Mouse (Mus musculus): ENCODE results near the gene Ociad2.
A peak's percentile ranks its signal among the peaks of the same experiment; 100 is the strongest.
"Not testable (repeated sequence)": the region's sequence is repeated elsewhere in the genome, so short reads cannot be mapped to it uniquely, and the experiment has no call there.

The Ociad2 gene

DNA sequence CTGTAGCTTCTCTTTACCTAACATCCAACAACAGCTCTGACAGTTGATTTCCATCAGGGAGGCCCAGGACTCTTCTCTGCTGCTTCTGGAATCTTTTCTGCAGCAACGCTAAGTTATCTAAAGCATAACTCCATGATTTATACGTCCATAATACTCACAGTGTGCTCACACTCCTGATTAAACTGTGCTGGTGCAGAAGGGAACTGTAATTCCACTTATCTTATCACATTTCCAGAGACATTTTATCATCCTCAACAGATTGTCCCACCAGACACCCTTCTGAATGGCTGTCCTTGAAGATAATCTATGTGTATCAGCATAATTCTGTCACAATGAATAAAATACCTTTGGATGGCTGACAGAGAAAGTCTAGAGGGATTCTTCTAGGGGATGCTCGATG is 13.2 kb upstream of the Ociad2 start:
- DNase-seq (ENCODE audit: extremely low read depth, low read depth, low spot score), result no peak

DNA sequence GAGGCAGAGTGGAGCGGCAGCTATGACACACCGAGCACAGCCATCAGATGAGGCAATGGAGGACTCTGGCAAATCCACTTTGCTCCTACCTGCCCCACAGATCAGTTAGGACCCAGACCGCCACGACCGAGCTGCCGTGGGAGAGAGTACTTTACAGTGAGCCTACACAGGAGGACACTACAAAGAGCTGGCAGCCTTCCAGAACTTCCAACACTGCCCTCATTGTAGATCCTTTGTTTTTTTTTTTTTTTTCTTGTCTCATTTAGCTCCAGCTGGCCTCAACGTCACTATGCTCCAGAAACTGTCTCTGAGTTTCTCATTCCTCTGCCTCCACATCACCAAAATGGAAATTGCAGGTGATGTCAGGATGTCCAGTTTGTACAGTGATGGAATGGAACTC is 12.7 kb upstream of the Ociad2 start:
- no peak for DNase-seq (ENCODE audit: extremely low read depth, low read depth, low spot score)

DNA sequence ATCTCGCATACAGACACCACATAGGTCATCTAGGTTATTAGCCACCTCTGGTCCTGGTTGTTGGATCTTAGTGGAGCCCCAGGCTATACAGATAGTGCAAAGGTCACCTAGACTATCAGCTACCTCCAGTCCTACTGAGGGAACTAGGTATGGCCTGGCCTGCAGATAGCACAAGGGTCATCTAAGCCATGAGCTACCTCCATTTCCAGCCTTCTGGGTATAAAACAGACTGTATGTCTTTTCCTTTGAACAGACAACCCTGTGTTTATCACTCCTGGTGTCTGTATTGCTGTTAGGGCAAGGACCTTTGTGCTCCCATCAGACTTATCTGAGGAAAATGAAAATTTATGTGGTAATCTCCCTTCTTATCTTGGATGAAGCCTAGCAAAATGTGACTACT is 11.0 kb upstream of the Ociad2 start:
- DNase-seq (ENCODE audit: extremely low read depth, low read depth, low spot score), result no peak

DNA sequence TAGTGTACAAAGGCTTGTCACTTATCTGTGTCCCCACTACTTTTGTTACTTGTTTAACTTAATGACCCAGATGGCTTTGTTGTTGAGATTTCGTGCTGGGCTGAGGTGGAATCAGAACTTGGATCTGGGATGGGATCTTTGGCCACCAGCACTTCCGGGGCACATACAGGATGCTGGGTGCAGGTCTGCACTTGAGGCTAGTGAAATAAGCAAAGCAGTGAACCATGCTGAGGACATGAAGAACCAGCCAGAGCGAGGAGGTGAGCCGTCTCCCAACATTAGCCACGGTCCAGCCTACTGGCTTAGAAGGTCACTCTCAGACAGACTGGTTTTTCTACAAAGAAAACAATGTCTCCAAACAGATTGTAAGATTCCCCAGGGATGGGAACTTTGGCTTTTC is 8.7 kb upstream of the Ociad2 start:
- DNase-seq (ENCODE audit: extremely low read depth, low read depth, low spot score), result no peak

DNA sequence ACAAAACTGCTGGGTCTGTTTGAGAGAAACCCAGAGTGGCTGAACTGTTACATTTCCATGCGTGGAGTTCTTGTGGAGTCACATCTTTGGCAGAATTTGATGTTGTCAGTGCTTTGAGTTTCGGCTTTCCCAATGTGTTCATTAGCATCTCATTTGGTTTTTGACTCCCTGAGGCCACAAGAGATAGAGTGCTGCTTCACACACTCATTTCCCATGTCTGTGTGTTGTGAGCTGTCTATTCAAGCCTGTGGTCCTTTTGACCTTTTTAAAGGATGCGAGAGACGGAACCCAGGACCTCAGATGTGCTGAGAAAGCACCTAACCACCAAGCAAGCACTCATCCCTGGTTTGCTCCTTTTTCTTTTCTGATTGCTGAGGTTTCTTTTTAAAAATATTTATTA is 4.4 kb upstream of the Ociad2 start:
- DNase-seq (ENCODE audit: extremely low read depth, low read depth, low spot score), result no peak

DNA sequence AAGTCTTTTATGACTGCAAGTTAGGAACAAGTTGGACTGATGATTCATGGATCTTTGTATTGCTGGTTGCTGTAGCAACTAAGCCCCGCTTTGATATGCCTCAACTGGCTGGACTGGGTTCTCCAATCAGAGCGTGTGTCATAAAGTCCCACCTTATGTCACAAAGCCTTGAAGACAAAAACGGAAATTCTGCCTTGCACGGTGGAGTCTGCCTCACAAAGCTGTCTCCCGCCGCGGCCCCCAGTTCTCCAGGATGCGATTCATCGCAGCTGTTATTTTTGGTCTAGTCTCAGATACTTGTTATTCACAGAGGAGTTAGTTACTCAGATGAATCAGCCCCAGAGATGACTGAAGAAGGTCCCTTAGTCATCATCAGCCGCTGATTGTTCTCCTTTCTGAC is 3.5 kb upstream of the Ociad2 start:
- no peak for DNase-seq (ENCODE audit: extremely low read depth, low read depth, low spot score)

DNA sequence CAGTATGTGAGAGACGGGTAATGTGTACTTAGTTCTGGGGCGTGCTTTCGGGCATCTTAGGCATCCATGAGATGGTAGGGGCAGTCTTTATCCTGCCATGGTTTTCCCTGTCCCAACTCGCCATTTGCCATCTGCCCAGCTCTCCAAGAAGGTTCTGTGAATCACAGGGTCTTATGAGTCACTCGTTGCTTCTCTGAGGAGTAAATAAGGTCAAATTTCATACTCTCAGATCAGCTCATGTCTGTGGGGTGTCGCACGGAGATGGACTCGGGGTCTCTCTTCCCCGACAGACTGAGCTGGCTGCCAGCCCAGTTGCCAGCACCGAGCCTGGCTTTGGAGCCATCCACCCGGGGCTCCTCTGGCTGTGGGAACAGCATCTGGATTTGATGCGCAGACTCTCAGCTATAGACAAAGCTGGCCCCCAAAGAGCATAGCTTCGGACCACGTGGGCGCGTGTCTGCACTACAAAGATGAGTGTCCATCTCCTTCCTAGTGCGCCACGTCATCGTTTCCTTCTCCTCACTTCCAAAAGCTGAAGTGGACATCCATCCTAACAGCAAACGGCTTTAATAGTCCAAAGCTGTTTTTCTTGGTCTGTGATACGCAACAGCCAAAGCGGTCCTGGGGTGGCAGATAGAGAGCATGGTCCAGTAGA is 2.0 kb upstream of the Ociad2 start:
- no peak for DNase-seq (ENCODE audit: extremely low read depth, low read depth, low spot score)

DNA sequence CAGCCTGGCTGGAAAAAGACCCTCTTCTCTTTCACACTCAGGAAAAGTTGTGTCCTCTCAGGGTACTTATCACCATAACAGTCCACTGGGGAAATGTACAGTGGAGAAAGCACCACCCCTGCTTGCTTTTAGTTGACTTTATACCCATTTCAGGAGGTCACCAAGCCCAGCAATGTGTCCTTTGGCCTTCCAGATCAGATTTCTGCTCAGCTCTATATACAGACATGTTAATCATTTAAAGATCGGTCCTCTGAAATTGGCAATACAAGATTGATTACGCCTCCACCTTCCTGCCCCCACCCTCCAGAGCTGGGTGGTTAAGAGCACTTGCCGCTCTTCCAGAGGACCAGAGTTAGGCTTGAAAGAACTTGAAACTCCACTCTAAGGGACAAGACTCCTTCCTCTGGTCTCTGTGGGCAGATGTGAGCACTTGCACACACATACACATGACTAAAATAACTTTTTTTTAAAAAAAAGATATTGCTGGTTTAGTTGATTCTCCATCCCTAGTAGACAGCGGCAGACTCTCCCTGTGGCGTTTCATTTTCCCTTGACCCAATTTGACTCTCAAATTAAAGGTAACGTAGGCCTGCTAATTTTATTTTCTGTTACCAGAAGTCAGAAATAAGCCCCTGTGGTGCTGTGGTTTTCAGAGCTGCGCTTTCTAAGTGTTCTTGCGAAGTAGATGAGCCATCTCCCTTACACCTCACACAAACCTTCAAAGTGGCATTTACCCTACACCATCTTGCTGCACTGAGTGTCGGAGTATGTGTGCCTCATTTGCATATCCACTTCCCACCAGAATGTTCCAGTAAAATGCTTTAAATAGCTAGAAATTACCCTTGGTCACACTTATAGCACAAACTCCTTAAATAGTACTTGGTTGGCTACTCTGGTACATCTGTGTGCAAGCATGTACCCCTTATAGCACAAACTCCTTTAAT is 777 bp downstream of the Ociad2 start:
- DNase-seq (ENCODE audit: extremely low read depth, low read depth, low spot score), result no peak

DNA sequence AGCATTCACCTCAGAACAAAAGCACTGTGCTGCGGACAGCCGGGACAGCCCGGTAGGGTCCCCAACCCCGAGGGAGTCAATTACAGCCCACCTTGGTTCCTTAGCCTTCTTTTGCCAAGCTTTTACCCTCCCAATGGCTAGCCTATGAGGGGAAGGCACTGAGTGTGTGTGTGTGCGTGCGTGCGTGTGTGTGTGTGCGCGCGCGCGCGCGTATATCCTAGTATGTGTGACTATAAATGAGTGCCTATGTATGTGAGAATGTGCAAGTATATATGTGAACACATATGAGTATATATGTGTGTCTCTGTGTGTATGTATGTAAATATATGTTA is 2.0 kb downstream of the Ociad2 start:
- DNase-seq (ENCODE audit: extremely low read depth, low read depth, low spot score), result no peak

DNA sequence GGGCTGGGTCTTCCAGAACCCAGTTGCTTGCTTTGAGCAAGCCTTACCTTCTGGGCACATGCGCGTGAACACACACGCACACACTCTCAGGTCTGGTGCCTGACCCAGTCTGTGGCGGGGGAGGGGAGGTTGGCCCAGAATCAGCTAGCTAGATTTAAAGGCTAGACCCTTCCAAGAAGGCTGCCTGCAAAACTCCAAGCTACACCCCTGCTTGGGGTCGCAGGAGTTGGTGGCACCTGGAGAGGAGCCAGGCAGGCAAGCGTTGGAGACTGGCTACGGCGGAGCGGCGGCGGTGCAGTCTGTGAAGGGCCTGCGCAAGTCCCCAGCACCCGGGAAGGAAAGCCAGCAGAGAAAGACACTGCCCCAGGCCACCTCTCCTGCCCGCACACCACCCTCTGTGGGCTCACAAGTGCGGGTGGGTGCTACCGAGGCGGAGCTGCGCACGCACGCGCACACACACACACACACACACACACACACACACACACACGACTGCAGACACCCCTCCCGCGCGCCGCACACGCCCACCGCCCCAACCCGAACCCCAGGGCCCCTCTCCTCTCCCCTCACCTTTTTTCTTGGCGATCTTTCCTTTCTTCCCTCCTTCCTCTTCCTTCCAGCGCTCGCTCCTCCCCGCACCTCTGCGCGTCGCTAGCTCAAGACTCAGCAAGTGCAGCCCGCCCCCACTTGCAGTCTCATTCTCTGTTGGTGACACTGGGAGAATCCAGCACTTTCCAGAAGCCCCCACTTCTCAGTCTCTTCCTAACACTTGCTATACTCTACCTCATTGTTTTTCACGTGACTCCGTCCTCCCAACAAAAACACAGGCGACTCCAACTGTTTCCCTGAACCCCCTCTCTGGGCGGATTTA is 2.6 kb downstream of the Ociad2 start:
- no peak for DNase-seq (ENCODE audit: extremely low read depth, low read depth, low spot score)

DNA sequence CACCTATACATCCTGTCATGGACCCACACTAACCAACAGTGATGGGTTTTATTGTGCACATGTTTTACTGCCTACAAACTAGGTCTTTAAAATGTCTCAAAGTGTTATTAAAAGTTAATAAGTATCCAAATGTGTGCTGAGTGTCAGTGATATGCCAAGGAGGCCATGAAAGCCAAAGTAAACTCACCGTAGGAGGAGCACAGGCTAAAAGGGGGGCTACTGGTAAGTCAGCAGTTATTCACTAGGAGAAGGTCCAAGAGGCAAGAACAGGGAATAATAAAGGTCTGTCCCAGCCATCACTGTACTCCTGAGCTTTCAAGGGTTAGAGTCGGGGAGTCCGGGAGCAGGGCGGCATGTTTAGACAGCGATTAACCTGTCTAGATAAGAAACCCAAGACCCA is 4.4 kb downstream of the Ociad2 start:
- no peak for DNase-seq (ENCODE audit: extremely low read depth, low read depth, low spot score)

DNA sequence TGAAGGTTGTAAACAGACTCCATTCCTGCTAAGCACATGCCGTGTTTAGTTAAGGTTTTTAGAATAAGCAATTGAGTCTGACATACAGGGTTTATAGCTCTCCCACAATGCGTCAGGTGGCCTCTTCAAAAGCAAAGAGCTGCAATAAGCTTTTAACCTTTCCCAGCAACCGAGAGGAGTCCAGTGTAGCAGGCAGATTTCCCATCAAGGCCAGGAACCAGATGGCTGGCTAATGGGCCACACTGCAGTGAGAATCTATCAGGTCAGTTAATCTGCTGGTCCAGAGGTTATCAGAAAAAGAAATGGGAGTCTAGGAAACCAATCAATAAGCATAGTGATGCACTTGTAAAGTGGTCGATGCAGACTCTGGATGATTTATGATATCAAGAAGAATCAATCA is 9.8 kb downstream of the Ociad2 start:
- no peak for DNase-seq (ENCODE audit: extremely low read depth, low read depth, low spot score)

DNA sequence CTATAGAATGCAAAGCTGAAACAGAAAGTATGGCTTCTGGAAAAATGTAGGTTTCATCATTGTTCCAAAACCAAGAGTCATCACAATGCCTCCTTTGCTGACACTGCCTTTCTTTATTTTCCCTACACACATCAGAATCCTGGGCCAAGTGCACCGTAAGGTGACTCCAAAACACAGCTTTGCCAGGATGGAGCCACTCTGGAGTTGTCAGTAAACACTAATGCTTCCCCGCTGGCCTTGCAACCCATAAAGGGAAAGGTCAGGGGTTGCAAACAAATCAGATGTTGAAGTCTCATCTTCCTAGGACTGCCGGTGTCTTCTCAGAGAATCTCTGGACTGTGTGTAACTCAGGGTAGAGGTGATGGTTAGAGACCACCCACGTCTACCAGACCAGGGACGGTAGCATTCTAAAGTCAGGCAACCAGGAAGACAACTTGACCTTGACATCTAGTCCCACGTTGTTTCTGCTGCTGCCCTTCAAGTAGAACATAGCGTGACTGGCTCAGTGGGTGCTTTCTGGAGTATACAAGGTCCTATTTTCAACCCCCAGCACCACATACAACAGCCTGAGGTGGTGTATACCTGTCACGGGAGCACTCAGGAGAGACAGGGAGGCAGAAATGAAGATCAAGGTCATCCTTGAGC is 16.2 kb downstream of the Ociad2 start:
- no peak for DNase-seq (ENCODE audit: extremely low read depth, low read depth, low spot score)

DNA sequence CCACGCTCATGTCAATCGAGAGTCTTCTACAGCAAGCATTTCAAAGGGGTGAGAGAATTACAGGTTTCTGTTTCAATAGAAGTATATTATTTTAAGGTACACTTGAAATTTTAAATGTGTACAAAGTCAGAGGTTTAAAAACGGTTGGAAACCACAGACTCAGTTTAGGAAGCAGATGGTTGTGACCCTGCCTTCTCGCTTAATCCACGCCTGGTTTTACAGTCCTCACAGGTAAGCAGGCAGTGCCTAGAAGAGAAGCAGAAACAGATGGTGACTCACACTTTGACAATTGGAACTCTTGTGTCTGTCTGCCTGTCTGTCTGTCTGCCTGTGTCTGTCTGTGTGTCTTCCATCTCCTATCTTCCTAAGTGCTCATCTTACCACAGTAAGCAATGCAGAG is 17.2 kb downstream of the Ociad2 start:
- no peak for DNase-seq (ENCODE audit: extremely low read depth, low read depth, low spot score)

DNA sequence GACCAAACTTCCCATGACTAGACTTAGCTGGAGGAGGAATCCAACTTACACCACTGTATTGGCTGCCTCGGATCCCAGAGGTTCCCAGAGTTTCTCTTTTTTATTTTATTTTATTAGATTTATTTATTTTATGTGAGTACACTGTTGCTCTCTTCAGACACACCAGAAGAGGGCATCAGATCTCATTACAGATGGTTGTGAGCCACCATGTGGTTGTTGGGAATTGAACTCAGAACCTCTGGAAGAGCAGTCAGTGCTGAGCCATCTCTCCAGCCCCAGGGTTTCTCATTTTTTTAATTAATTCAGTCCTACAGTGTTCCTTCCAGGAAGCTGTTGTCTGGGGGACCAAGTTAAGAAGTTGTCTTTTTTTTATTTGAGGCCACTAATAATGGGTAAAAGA is 18.1 kb downstream of the Ociad2 start:
- DNase-seq (ENCODE audit: extremely low read depth, low read depth, low spot score), result not testable (repeated sequence)

DNA sequence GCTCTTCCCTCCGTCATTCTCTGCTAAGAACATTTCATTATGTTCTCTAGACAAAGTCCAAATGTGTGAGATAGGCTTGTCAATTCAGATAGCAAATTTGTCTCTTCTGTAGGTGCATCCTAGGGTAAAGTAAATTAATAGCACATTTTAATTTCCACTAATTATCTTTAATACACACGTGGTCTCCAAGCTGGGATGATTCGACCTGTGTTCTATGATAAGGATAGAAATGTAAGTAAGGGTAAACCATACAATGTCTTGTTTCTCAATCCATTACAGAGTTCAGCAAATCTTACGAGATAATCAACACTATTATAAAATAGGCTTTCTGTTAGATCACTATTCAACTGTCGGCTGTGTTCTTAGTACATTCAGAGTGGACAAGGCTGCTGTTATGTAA is 21.5 kb downstream of the Ociad2 start:
- no peak for DNase-seq (ENCODE audit: extremely low read depth, low read depth, low spot score)

DNA sequence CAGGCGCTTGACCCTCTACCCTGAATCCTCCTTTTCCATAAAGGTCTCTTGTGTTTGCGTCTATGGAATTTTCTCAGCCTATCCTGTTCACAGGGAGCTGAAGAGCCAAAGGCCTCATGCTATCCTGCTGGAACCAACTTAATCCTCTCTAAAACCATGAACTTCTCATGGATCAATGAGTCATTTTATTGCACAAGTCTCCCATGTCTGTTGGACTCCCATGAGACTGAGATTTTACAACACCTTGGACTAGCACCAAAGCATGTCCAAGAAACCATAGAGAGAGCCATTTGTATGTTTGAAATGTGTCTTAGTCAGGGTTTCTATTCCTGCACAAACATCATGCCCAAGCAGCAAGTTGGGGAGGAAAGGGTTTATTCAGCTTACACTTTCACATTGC is 26.2 kb downstream of the Ociad2 start:
- peak; percentile 43 for DNase-seq (ENCODE audit: extremely low read depth, low read depth, low spot score)

DNA sequence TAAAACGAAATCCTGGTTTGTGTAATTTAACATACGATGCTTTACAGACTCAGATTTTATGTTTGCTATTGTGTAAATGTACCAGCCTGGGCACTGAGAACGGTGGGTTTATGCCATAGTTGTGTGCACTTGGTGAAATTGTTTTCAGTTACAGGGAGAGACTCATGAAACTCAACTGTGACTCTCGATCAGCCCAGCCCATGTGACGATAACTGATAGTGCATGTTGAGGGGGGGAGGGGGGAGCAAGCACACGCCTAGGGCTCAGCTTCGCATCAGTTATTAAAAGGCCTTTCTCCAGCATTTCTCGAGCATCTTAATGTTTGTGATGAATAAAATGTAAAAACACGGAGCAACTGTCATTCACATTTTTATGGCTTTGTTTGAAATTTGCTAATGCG is 27.2 kb downstream of the Ociad2 start:
- no peak for DNase-seq (ENCODE audit: extremely low read depth, low read depth, low spot score)

DNA sequence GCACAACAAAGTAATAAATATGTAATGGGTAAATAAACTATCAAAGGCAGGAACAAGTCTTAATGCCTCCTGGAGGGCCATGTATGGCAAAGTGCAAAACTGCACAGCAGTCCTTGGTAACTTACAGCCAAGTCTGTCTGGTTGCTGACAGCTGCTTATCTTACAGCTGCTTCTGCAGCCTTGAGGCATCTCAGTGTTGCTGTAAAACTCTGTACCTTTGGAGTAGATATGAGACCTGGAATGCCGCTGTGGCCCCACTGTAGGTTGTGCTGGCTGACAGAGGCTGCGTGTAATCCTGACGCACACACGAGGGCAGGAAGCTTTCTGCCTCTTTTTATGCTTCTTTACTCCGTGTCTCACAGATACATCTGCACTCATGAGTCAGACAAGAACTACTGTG is 29.4 kb downstream of the Ociad2 start:
- DNase-seq (ENCODE audit: extremely low read depth, low read depth, low spot score), result no peak

DNA sequence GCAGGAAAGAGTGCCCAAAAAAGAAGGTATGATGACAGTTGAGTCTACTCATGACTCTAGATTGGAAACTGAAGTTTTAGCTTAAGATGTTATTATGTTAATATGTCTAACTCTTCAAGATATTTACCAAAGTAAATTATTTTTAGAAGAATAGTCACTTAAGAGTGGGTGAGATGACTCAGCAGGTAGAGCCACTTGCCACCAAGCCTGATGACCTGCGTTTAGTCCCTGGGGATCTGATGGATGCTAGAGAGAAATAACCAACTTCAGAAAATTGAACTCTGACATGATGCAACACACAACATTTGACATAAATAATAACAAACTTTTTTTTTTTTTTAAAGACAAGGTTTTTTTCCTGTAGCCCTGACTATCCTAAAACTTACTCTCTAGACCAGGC is 30.4 kb downstream of the Ociad2 start:
- DNase-seq (ENCODE audit: extremely low read depth, low read depth, low spot score), result no peak

DNA sequence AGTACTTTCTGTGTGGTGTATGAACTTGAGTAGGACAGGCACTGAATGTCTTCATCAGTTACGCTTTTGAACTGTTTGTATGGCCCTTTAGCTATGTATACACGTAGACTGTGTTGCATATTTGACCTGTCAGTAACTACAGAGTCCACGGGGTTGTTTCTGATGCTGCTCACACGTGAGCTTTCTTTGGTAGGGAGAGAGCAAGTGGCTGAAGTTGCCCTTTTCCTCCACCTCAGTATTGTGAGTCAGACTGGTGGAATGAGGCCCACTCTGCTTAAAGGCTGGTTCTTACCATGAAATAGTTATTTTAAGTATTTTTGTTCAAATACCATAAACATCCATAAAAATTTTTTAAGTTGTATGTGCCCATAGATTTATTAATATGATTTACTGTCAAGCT is 31.3 kb downstream of the Ociad2 start:
- DNase-seq (ENCODE audit: extremely low read depth, low read depth, low spot score), result no peak
